Mouse (Mus musculus) liver, embryonic 15.5 days (tissue): ENCODE results near the gene Map1lc3a. TPM values are rescaled to one million over a fixed set of nuclear protein-coding genes. Genes with fewer than 3 reads are reported as not detected.

Experiments used
- ATAC-seq: fragments of 200-750 bp; cut with Nextera tagmentation; 2 replicates; pipeline ENCODE4 v1.8.0; 2017; ENCODE audit warnings: moderate number of reproducible peaks, mild to moderate bottlenecking, moderate library complexity; ENCODE audit not compliant: insufficient read depth
- H3K27ac ChIP-seq: fragments of 300-500 bp; sonication (generic); replicated peaks from 2 replicates; pipeline ENCODE4 v1.5.1; 2015; ENCODE audit warnings: mild to moderate bottlenecking, inconsistent platforms
- H3K27me3 ChIP-seq: fragments of 300-500 bp; sonication (generic); 2 replicates; pipeline ENCODE4 v1.6.1; 2015; ENCODE audit warnings: mild to moderate bottlenecking, inconsistent platforms
- H3K36me3 ChIP-seq: fragments of 300-500 bp; sonication (generic); replicated peaks from 2 replicates; pipeline ENCODE4 v1.6.1; 2015; ENCODE audit warnings: moderate library complexity, mild to moderate bottlenecking, inconsistent platforms
- H3K4me1 ChIP-seq: fragments of 300-500 bp; sonication (generic); replicated peaks from 2 replicates; pipeline ENCODE4 v1.6.1; 2015; ENCODE audit warnings: inconsistent platforms
- H3K4me2 ChIP-seq: fragments of 300-500 bp; sonication (generic); 2 replicates; pipeline ENCODE4 v1.6.1; 2015; ENCODE audit warnings: moderate library complexity, mild to moderate bottlenecking, inconsistent platforms
- H3K4me3 ChIP-seq: fragments of 300-500 bp; sonication (generic); replicated peaks from 2 replicates; pipeline ENCODE4 v1.5.1; 2015; ENCODE audit warnings: mild to moderate bottlenecking, inconsistent platforms
- H3K9ac ChIP-seq: fragments of 300-500 bp; sonication (generic); 2 replicates; pipeline ENCODE4 v1.6.1; 2015; ENCODE audit warnings: moderate library complexity, mild to moderate bottlenecking, inconsistent platforms
- H3K9me3 ChIP-seq: fragments of 300-500 bp; sonication (generic); replicated peaks from 2 replicates; pipeline ENCODE4 v1.6.1; 2016; ENCODE audit warnings: inconsistent platforms
- WGBS: fragments of 180-500 bp; shearing (Covaris S2); methylation state at CpG from one replicate; pipeline ENCODE4 v1.1.7; 2015; ENCODE audit warnings: mixed read lengths; ENCODE audit not compliant: insufficient replicate concordance; 5-methylcytosine and 5-hydroxymethylcytosine counted together
- polyA plus RNA-seq: library from polyadenylated mRNA; unstranded; fragments of >200 nt; fragmentation: Nextera tagmentation; extraction: Ambion mirVana; gene quantifications from 2 replicates; pipeline ENCODE4 v1.2.1, GENCODE M21; 2015

The Map1lc3a gene
- polyA plus RNA-seq, 1 experiment from 2014 or later = 22.2 TPM

GRCm38 (mm10) chr2:155266896-155267295 lies 9.2 kb upstream of the Map1lc3a start:
- Histone ChIP-seq H3K9ac (no peak overlapping the region), H3K27ac (no peak overlapping the region)

GRCm38 (mm10) chr2:155271957-155272356 lies 4.1 kb upstream of the Map1lc3a start:
- H3K9me3 ChIP-seq = no peaks in the 10 kb centered on the region
- no peak overlapping the region for H3K4me3 ChIP-seq
- H3K4me1 ChIP-seq = peaks cover 14% of the 10 kb centered on the region
- 65% methylated on average over 6 of the region's 6 CpGs for WGBS
- no peaks in the 10 kb centered on the region for H3K27me3 ChIP-seq
- ATAC-seq = no peak
- H3K4me2 ChIP-seq = no peak overlapping the region
- no peak overlapping the region for H3K27ac ChIP-seq
- H3K36me3 ChIP-seq = no peaks in the 10 kb centered on the region
- H3K9ac ChIP-seq = no peak overlapping the region

More at GRCm38 (mm10) chr2:155266896-155267295, 9.2 kb upstream of the Map1lc3a start:
- H3K4me1 ChIP-seq = 0 out of 2 replicates have a peak, but pooled peaks cover 5% of the 10 kb centered on the region
- no peak; the same call in 1 of the 2 replicates for ATAC-seq
- H3K36me3 ChIP-seq = no peaks in the 10 kb centered on the region
- no peaks in the 10 kb centered on the region for H3K9me3 ChIP-seq
- H3K4me2 ChIP-seq = no peak overlapping the region
- no peak overlapping the region for H3K4me3 ChIP-seq
- no peaks in the 10 kb centered on the region for H3K27me3 ChIP-seq
- WGBS = 57% methylated on average over 5 of the region's 5 CpGs

- no peak overlapping the region for H3K4me3 ChIP-seq
Observed at GRCm38 (mm10) chr2:155272396-155273170, 3.5 kb upstream of the Map1lc3a start.

GRCm38 (mm10) chr2:155273603-155274002 lies 2.5 kb upstream of the Map1lc3a start:
- Histone ChIP-seq H3K9me3 (no peaks in the 10 kb centered on the region), H3K27me3 (no peaks in the 10 kb centered on the region), H3K27ac (no peak overlapping the region), H3K4me3 (no peak overlapping the region), H3K4me1 (peaks cover 21% of the 10 kb centered on the region), H3K36me3 (no peaks in the 10 kb centered on the region; the same call in 1 of the 2 replicates), H3K9ac (no peak overlapping the region), H3K4me2 (no peak overlapping the region)
- 75% methylated on average over 8 of the region's 8 CpGs for WGBS
- no peak for ATAC-seq

More at GRCm38 (mm10) chr2:155272396-155273170, 3.5 kb upstream of the Map1lc3a start:
- Histone ChIP-seq H3K36me3 (no peaks in the 10 kb centered on the region), H3K27me3 (no peaks in the 10 kb centered on the region), H3K9ac (no peak overlapping the region), H3K4me2 (no peak overlapping the region), H3K4me1 (peaks cover 19% of the 10 kb centered on the region), H3K9me3 (no peaks in the 10 kb centered on the region), H3K27ac (no peak overlapping the region)
- no peak for ATAC-seq
- WGBS = 66% methylated on average over 10 of the region's 10 CpGs

- under 1% methylated on average over 48 of the region's 49 CpGs for WGBS
- ATAC-seq = peak; percentile 92
- H3K4me1 ChIP-seq = peaks cover 21% of the 10 kb centered on the region
- peak overlapping the region; percentile 88 for H3K4me3 ChIP-seq
- H3K27ac ChIP-seq = peak overlapping the region; percentile 71
- no peaks in the 10 kb centered on the region for H3K9me3 ChIP-seq
- peak overlapping the region; percentile 77 for H3K9ac ChIP-seq
- H3K4me2 ChIP-seq = peak overlapping the region; percentile 96
- peaks cover 7% of the 10 kb centered on the region; the same call in 1 of the 2 replicates for H3K36me3 ChIP-seq
- no peaks in the 10 kb centered on the region for H3K27me3 ChIP-seq
Observed at GRCm38 (mm10) chr2:155276621-155277175, 601 bp downstream of the Map1lc3a start.

GRCm38 (mm10) chr2:155277721-155278120 lies 1.6 kb downstream of the Map1lc3a start:
- WGBS = 68% methylated on average over 2 of the region's 2 CpGs
- no peak overlapping the region for H3K9ac ChIP-seq
- peaks cover 7% of the 10 kb centered on the region; the same call in 1 of the 2 replicates for H3K36me3 ChIP-seq
- no peak for ATAC-seq
- H3K27me3 ChIP-seq = no peaks in the 10 kb centered on the region
- peak overlapping the region; percentile 88; the same call in 1 of the 2 replicates for H3K4me3 ChIP-seq
- no peak overlapping the region for H3K4me2 ChIP-seq
- peaks cover 21% of the 10 kb centered on the region for H3K4me1 ChIP-seq
- H3K9me3 ChIP-seq = no peaks in the 10 kb centered on the region
- no peak overlapping the region for H3K27ac ChIP-seq

GRCm38 (mm10) chr2:155278361-155278760 lies 2.3 kb downstream of the Map1lc3a start:
- peaks cover 7% of the 10 kb centered on the region; the same call in 1 of the 2 replicates for H3K36me3 ChIP-seq
- H3K4me3 ChIP-seq = no peak overlapping the region
- H3K9me3 ChIP-seq = no peaks in the 10 kb centered on the region
- no peak overlapping the region for H3K4me2 ChIP-seq
- no peaks in the 10 kb centered on the region for H3K27me3 ChIP-seq
- ATAC-seq = no peak
- H3K9ac ChIP-seq = no peak overlapping the region
- peaks cover 21% of the 10 kb centered on the region for H3K4me1 ChIP-seq
- no peak overlapping the region for H3K27ac ChIP-seq
- WGBS = 85% methylated on average over 7 of the region's 7 CpGs

- H3K27me3 ChIP-seq = no peaks in the 10 kb centered on the region
- H3K4me3 ChIP-seq = no peak overlapping the region
- H3K9me3 ChIP-seq = no peaks in the 10 kb centered on the region
- H3K4me1 ChIP-seq = peaks cover 21% of the 10 kb centered on the region
- no peak overlapping the region for H3K9ac ChIP-seq
- ATAC-seq = no peak
- WGBS = 82% methylated on average over 4 of the region's 4 CpGs
- peaks cover 7% of the 10 kb centered on the region; the same call in 1 of the 2 replicates for H3K36me3 ChIP-seq
- H3K4me2 ChIP-seq = no peak overlapping the region
- no peak overlapping the region for H3K27ac ChIP-seq
Observed at GRCm38 (mm10) chr2:155279163-155279562, 3.1 kb downstream of the Map1lc3a start.

GRCm38 (mm10) chr2:155280116-155280515 lies 4.0 kb downstream of the Map1lc3a start:
- no peak overlapping the region for H3K4me3 ChIP-seq
- H3K9me3 ChIP-seq = no peaks in the 10 kb centered on the region
- H3K27ac ChIP-seq = no peak overlapping the region
- peaks cover 7% of the 10 kb centered on the region; the same call in 1 of the 2 replicates for H3K36me3 ChIP-seq
- H3K4me2 ChIP-seq = no peak overlapping the region
- H3K4me1 ChIP-seq = peaks cover 21% of the 10 kb centered on the region
- WGBS = 65% methylated on average over 2 of the region's 2 CpGs
- ATAC-seq = no peak
- no peak overlapping the region for H3K9ac ChIP-seq
- H3K27me3 ChIP-seq = no peaks in the 10 kb centered on the region

GRCm38 (mm10) chr2:155283793-155284192 lies 7.7 kb downstream of the Map1lc3a start:
- WGBS = 69% methylated on average over 4 of the region's 4 CpGs
- H3K27ac ChIP-seq = no peak overlapping the region
- no peaks in the 10 kb centered on the region for H3K27me3 ChIP-seq
- ATAC-seq = no peak
- H3K36me3 ChIP-seq = peaks cover 7% of the 10 kb centered on the region; the same call in 1 of the 2 replicates
- H3K9ac ChIP-seq = no peak overlapping the region
- H3K4me3 ChIP-seq = no peak overlapping the region
- H3K4me2 ChIP-seq = no peak overlapping the region
- H3K9me3 ChIP-seq = no peaks in the 10 kb centered on the region
- H3K4me1 ChIP-seq = no peaks in the 10 kb centered on the region; the same call in none of the 2 replicates

- no peaks in the 10 kb centered on the region for H3K9me3 ChIP-seq
- no peak overlapping the region for H3K4me2 ChIP-seq
- ATAC-seq = no peak
- no peak overlapping the region for H3K4me3 ChIP-seq
- H3K9ac ChIP-seq = no peak overlapping the region
- no peak overlapping the region for H3K27ac ChIP-seq
- no peaks in the 10 kb centered on the region; the same call in none of the 2 replicates for H3K4me1 ChIP-seq
- 61% methylated on average over 7 of the region's 7 CpGs for WGBS
- peaks cover under 1% of the 10 kb centered on the region; the same call in 1 of the 2 replicates for H3K36me3 ChIP-seq
- no peaks in the 10 kb centered on the region for H3K27me3 ChIP-seq
Observed at GRCm38 (mm10) chr2:155284647-155285046, 8.6 kb downstream of the Map1lc3a start.
